Mouse (Mus musculus) CD4-positive naive resting alpha-beta T cell, adult 57 days (primary cell): ENCODE data around the gene Polg2. TPM values are rescaled to one million over a fixed set of nuclear protein-coding genes. Genes with fewer than 3 reads are reported as not detected.

Experiments
- total RNA-seq: library from RNA; stranded (reverse); gene quantifications from one replicate; pipeline ENCODE4 v1.2.4, GENCODE M21; 2023

Polg2 gene
- 83.6 TPM for total RNA-seq

GRCm38 (mm10) chr11:106779388-106780088 lies at the start of gene Polg2:
TSS of gene Polg2 (minus strand) at chr11:106779537.

GRCm38 (mm10) chr11:106788775-106789459 lies 9.6 kb upstream of the Polg2 start, which contains the start of the genes Ddx5 and Cep95:
TSS of gene Ddx5 (minus strand) at chr11:106789185.
TSS of gene Cep95 (plus strand) at chr11:106789252.

GRCm38 (mm10) chr11:106751039-106752018 lies 28.0 kb downstream of the Polg2 start, which contains the start of gene Milr1:
TSS of gene Milr1 (plus strand) at chr11:106751226.

GRCm38 (mm10) chr11:106750121-106750751 lies 29.1 kb downstream of the Polg2 start, which contains the start of gene Pecam1:
TSS of gene Pecam1 (minus strand) at chr11:106750628.

Other genes starting within 250 kb of the Polg2 start
- gene Tex2, start 166.1 kb downstream of the Polg2 start, total RNA-seq = 56.7 TPM
- gene Pecam1, start 28.9 kb downstream of the Polg2 start, total RNA-seq = 222 TPM
- 8.7 TPM for gene Milr1, start 28.3 kb downstream of the Polg2 start, total RNA-seq
- gene Ddx5, start 9.6 kb upstream of the Polg2 start, total RNA-seq = 3,062 TPM
- 39.8 TPM for gene Cep95, start 9.7 kb upstream of the Polg2 start, total RNA-seq
- gene Smurf2, start 141.2 kb upstream of the Polg2 start, total RNA-seq = 66.1 TPM
- gene Kpna2, start 220.0 kb upstream of the Polg2 start, total RNA-seq = 17.2 TPM
- gene 1810010H24Rik, start 246.1 kb upstream of the Polg2 start, total RNA-seq = not detected